Mouse (Mus musculus) stomach, embryonic 16.5 days (tissue): ENCODE measurements around the gene Pitpnm2. TPM values are rescaled to one million over a fixed set of nuclear protein-coding genes. Genes with fewer than 3 reads are reported as not detected.
"Not testable (repeated sequence)": the region's sequence is repeated elsewhere in the genome, so short reads cannot be mapped to it uniquely, and the experiment has no call there.

Experiments used
- ATAC-seq: fragments of 200-750 bp; cut with Nextera tagmentation; 2 replicates; pipeline ENCODE4 v1.8.0; 2017; ENCODE audit warnings: moderate number of reproducible peaks, moderate TSS enrichment; ENCODE audit not compliant: insufficient read depth, low FRiP score
- H3K27ac ChIP-seq: fragments of 300-500 bp; sonication (generic); 2 replicates; pipeline ENCODE4 v1.5.1; 2014; ENCODE audit warnings: low read length
- H3K27me3 ChIP-seq: fragments of 300-500 bp; sonication (generic); 2 replicates; pipeline ENCODE4 v1.6.1; 2014; ENCODE audit warnings: low read length, control low read depth, mixed read lengths; ENCODE audit not compliant: control insufficient read depth, insufficient read depth
- H3K36me3 ChIP-seq: fragments of 300-500 bp; sonication (generic); 2 replicates; pipeline ENCODE4 v1.6.1; 2014; ENCODE audit warnings: low read length; ENCODE audit not compliant: control insufficient read depth, insufficient read depth
- H3K4me1 ChIP-seq: fragments of 300-500 bp; sonication (generic); 2 replicates; pipeline ENCODE4 v1.6.1; 2014; ENCODE audit warnings: low read length, control low read depth, mixed read lengths; ENCODE audit not compliant: control insufficient read depth, insufficient read depth
- H3K4me2 ChIP-seq: fragments of 300-500 bp; sonication (generic); 2 replicates; pipeline ENCODE4 v1.6.1; 2014; ENCODE audit warnings: low read depth, low read length, mixed read lengths
- H3K4me3 ChIP-seq: fragments of 300-500 bp; sonication (generic); replicated peaks from 2 replicates; pipeline ENCODE4 v1.5.1; 2014; ENCODE audit warnings: mild to moderate bottlenecking, low read length
- H3K9ac ChIP-seq: fragments of 300-500 bp; sonication (generic); 2 replicates; pipeline ENCODE4 v1.6.1; 2014; ENCODE audit warnings: low read length
- H3K9me3 ChIP-seq: fragments of 300-500 bp; sonication (generic); replicated peaks from 2 replicates; pipeline ENCODE4 v1.6.1; 2016; ENCODE audit warnings: low read length, control low read depth; ENCODE audit not compliant: control insufficient read depth
- WGBS: fragments of 180-500 bp; shearing (Covaris S2); extraction: QIAGEN DNeasy Blood & Tissue Kit; methylation state at CpG from one replicate; pipeline ENCODE4 v1.1.7; 2014; 5-methylcytosine and 5-hydroxymethylcytosine counted together
- polyA plus RNA-seq: library from polyadenylated mRNA; unstranded; fragments of >200 nt; fragmentation: Nextera tagmentation; extraction: Ambion mirVana; gene quantifications from 2 replicates; pipeline ENCODE4 v1.2.1, GENCODE M21; 2015

The Pitpnm2 gene
- polyA plus RNA-seq, 1 experiment from 2014 or later = 2.4 TPM

DNA sequence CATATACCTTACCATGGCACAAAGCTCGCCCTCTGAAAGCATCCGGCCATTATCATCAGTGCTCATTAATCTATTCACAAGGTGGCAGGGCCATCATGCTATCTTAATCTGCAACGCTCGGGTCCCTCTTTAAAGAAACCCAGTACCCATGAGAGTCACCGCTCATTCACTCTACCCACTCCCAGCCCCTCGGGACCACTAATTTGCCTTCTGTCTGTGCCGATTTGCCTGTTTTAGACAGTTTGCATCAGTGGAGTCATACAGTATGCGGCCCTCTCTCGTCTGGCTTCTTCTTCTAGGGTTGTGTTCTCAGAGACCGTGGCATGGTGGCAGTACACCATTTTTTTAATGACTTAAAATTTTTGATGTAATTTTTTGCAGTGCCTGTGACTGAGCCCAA is 30.1 kb downstream of the Pitpnm2 start:
- Histone ChIP-seq H3K27ac (no peak overlapping the region), H3K9ac (no peak overlapping the region), H3K9me3 (no peaks in the 10 kb centered on the region), H3K27me3 (no peaks in the 10 kb centered on the region), H3K4me3 (no peak overlapping the region), H3K4me2 (no peak overlapping the region), H3K4me1 (peaks cover 25% of the 10 kb centered on the region), H3K36me3 (no peaks in the 10 kb centered on the region)
- no peak for ATAC-seq
- WGBS = 82% methylated on average over 10 of the region's 10 CpGs

DNA sequence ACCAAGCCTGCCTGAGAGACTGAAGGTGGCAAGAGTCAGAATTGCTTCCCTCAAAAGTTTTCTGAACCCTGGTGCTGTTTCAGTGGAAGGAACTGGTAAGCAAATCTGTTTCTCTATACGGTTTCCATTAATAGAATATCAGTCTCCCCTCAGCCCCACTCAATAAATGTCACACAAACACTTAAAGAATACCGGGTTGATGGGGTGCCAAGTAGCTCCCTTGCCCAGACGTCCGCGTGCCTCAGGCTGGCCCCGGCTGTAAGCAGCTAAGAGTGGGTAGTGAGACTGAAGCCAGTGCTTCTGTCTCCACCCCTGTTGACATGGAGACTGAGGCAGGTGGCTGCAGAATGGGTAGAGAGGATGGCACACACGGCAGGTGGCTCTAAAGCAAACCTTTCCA is 30.6 kb downstream of the Pitpnm2 start:
- H3K27me3 ChIP-seq = no peaks in the 10 kb centered on the region

DNA sequence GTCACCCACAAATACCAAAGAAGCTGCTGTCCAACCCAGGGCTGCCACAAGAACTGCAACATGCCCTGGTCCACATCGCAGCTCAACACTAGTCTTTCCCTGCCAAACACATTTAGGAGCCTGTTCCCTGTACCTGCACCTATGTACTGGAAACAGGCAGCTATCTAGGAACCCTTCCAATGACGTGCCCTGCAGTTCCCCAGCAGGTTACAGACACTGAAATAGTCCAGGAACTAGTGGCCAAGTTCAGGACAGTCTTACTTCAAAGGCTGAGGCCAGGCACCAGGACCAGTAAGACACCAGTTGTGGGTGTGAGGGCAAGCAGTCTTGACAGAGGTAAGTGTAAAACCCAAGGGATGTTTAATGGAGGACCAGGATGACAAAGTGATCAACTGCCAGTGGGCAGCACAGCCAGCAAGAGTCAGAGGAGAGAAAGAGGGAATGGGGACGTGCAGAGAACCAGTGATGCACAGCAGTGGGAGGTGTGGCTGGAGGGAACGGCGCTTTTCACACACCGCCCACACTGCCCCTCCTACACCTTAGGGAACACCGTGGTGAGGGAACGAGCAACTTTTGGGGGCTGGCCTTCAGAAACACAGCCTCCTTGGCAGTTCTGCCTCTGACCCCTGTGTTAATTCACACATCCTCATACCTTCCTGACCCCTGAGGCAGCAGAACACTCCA is 31.9 kb downstream of the Pitpnm2 start:
- H3K4me2 ChIP-seq = no peak overlapping the region
- H3K27me3 ChIP-seq = no peaks in the 10 kb centered on the region
- H3K4me1 ChIP-seq = peaks cover 22% of the 10 kb centered on the region
- H3K27ac ChIP-seq = no peak overlapping the region
- H3K9ac ChIP-seq = no peak overlapping the region
- WGBS = 56% methylated on average over 8 of the region's 8 CpGs
- no peaks in the 10 kb centered on the region for H3K36me3 ChIP-seq
- no peak overlapping the region for H3K4me3 ChIP-seq
- H3K9me3 ChIP-seq = no peaks in the 10 kb centered on the region
- ATAC-seq = no peak

More for the DNA sequence above, 30.6 kb downstream of the Pitpnm2 start:
- no peak overlapping the region for H3K27ac ChIP-seq
- no peaks in the 10 kb centered on the region for H3K36me3 ChIP-seq
- H3K9me3 ChIP-seq = no peaks in the 10 kb centered on the region
- ATAC-seq = no peak
- peaks cover 25% of the 10 kb centered on the region for H3K4me1 ChIP-seq
- no peak overlapping the region for H3K4me2 ChIP-seq
- H3K9ac ChIP-seq = no peak overlapping the region
- no peak overlapping the region for H3K4me3 ChIP-seq
- WGBS = 57% methylated on average over 7 of the region's 7 CpGs

DNA sequence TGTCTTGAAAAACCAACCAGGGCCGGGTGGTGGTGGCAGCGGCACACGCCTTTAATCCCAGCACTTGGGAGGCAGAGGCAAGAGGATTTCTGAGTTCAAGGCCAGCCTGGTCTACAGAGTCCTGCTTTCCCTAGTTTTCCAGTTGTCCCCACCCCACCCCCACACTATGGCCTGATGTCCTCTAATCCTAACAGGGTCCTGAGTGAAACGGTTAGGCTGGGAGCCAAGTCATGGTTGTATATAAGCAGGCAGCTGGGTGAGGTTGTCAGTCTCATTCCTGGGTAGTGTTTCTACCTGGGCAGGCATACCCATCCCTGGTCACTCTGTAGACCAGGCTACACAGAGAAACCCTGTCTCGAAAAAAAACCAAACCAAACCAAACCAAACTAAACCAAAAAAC is 32.5 kb downstream of the Pitpnm2 start:
- not testable (repeated sequence) for ATAC-seq, H3K36me3 ChIP-seq, H3K27me3 ChIP-seq, H3K27ac ChIP-seq, H3K4me3 ChIP-seq, H3K9me3 ChIP-seq, H3K4me2 ChIP-seq, H3K9ac ChIP-seq
- H3K4me1 ChIP-seq = peaks cover 16% of the 10 kb centered on the region
- 79% methylated on average over 5 of the region's 5 CpGs for WGBS

DNA sequence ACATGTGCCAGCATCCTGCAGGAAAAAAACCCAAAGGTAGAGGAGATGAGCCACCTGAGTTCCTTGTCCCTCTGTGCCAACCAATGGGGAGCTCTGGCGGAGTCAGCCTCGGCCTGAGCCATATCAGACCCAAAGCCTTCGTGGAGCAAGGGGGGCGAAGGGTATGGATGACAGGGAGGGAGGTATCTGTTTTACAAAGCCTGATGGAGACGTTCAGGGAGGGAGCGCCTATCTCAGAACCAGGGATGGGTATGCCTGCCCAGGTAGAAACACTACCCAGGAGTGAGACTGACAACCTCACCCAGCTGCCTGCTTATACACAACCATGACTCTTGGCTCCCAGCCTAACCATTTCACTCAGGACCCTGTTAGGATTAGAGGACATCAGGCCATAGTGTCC is 33.2 kb downstream of the Pitpnm2 start:
- no peak for ATAC-seq
- Histone ChIP-seq H3K4me2 (no peak overlapping the region), H3K9ac (no peak overlapping the region), H3K4me3 (no peak overlapping the region), H3K9me3 (no peaks in the 10 kb centered on the region), H3K27me3 (no peaks in the 10 kb centered on the region), H3K4me1 (peaks cover 9% of the 10 kb centered on the region), H3K27ac (no peak overlapping the region), H3K36me3 (no peaks in the 10 kb centered on the region)
- WGBS = 77% methylated on average over 6 of the region's 6 CpGs

DNA sequence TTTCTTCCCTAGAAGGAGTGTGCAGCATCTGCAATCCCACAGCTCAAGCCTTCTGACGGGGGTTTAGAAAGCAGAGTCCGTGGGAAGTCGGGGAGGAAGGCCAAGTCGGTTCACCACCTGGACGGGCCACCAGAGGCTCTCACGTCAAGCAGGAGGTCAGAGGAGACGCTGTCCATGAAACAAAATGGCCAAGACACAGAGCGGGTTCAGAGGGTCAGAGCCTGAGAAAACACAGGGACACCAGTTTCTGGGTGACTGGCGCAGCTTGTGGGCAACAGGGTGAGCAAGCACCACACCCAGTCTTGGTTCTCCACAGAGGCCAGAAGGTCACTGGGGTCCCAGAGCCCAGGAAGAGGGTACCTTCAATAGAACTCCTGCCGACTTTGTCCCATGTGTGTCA is 33.9 kb downstream of the Pitpnm2 start:
- Histone ChIP-seq H3K9me3 (no peaks in the 10 kb centered on the region), H3K4me1 (peaks cover 2% of the 10 kb centered on the region), H3K9ac (no peak overlapping the region), H3K27me3 (no peaks in the 10 kb centered on the region), H3K36me3 (no peaks in the 10 kb centered on the region), H3K4me3 (no peak overlapping the region), H3K4me2 (no peak overlapping the region), H3K27ac (no peak overlapping the region)
- 73% methylated on average over 10 of the region's 10 CpGs for WGBS
- no peak for ATAC-seq

DNA sequence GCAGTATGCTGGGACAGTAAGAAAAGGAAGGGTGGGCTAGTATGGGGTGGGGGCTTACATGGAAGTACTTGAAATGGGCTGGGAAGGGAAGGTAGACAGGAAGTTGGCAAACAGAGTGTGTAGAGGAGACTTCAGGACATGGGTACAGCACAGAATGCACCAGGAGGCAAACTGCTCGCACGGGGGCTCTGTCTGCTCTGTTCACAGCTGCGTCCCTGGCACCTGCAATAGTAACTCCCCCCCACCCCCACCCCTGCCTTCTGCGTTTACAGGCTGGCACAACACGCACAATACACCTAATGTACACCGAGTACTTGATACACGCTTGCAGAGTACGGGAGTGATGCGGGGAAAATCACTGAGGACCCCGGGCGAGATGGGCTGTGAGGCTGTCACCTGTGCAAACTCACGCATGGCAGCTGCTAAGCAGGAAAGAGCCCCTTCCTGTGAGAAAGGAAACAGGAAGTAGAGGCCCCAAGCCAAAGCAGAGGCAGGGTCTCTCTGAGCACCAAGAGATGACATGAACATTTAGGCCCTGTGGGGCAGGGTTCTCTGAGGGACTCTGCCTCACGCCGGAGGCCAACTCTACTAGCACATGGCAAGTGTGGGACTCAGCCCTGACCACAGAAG is 34.9 kb downstream of the Pitpnm2 start:
- Histone ChIP-seq H3K4me1 (no peaks in the 10 kb centered on the region), H3K36me3 (no peaks in the 10 kb centered on the region), H3K27me3 (no peaks in the 10 kb centered on the region), H3K4me3 (no peak overlapping the region), H3K9me3 (no peaks in the 10 kb centered on the region), H3K27ac (peak overlapping the region; percentile 59), H3K9ac (no peak overlapping the region), H3K4me2 (no peak overlapping the region)
- WGBS = 74% methylated on average over 14 of the region's 14 CpGs
- no peak for ATAC-seq

DNA sequence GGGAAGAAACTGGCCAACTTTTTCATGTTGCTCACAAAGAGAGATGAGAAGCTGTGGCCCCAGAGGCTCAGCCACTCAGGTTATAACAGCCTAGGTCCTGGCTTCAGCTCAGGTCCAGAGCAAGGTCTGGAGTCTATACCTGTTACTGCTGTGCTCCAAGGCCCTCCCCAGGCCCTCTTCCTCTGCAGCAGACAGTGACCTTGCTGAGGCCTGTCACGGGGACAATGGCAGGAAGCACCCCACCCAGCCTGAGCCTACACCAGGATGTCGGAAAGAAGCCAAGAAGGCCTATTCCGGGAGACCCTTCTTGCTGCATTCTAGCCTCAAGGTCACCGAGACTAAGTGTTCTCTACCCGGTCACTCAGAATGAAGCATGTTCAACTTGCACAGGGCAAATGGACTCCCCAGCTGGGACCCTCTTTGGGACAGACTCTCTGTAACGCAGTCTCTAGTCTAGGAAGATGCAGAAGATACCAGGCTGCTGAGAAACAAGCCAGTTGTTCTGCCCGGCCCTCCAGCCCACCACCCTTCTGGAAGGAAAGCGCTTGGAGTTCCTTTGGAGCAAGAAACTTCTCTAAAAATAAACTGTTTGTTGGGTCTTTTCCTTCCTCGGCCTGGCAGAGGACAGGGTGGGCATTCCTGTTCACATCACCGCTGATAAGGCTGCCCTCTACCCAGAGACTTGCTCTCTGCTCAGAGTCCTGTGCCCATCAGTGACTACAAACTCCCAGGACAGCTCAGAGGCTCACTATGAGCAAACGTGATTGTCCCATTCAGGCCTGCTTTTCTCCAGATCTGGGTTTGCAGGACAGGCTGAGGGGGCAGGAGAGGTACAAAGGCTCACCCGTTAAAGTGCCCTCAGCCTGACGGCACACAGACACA is 35.7 kb downstream of the Pitpnm2 start:
- no peaks in the 10 kb centered on the region for H3K36me3 ChIP-seq
- ATAC-seq = 0 out of 2 replicates have a peak, but pooled peaks have one; percentile 42
- 75% methylated on average over 13 of the region's 13 CpGs for WGBS
- peak overlapping the region; percentile 59 for H3K27ac ChIP-seq
- H3K27me3 ChIP-seq = no peaks in the 10 kb centered on the region
- no peaks in the 10 kb centered on the region for H3K4me1 ChIP-seq
- no peak overlapping the region for H3K9ac ChIP-seq
- H3K4me2 ChIP-seq = no peak overlapping the region
- no peak overlapping the region for H3K4me3 ChIP-seq
- H3K9me3 ChIP-seq = no peaks in the 10 kb centered on the region

DNA sequence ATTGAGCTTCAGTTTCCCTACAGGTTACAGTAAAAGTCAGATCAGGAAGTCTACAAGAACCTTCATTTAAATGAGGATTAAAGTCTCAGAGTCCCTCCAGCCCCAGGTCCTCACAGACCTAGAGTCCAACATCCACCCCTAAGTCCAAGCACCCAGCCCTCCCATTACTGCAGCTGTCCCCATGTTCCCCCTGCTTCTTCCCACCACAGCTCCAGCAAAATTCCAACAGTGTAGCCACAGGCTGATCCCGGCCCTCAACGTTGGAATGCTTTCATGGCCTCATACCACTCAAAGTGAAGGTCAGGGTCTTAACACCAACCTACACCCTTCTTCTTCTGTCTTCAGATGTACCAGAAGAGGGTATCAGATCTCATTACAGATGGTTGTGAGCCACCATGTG is 37.9 kb downstream of the Pitpnm2 start:
- Histone ChIP-seq H3K9me3 (no peaks in the 10 kb centered on the region), H3K27ac (no peak overlapping the region), H3K4me3 (no peak overlapping the region), H3K4me1 (peaks cover 11% of the 10 kb centered on the region), H3K36me3 (no peaks in the 10 kb centered on the region), H3K9ac (no peak overlapping the region), H3K4me2 (no peak overlapping the region), H3K27me3 (no peaks in the 10 kb centered on the region)
- 84% methylated on average over 2 of the region's 2 CpGs for WGBS
- ATAC-seq = no peak
